Mouse (Mus musculus): ENCODE data around the gene Gnaz.

GRCm38 (mm10) chr10:75063301-75063965 is 96.5 kb downstream of the Gnaz start:
- TF ChIP-seq POLR2A (IDR thresholded peaks at IDR 0.05; ENCODE audit: borderline replicate concordance, extremely low read depth, low read depth, low read length) = no peak
- no peak for TF ChIP-seq CTCF (IDR thresholded peaks at IDR 0.05; ENCODE audit: insufficient read depth, low read length)

Data from lung, adult 2 months (tissue).